Mouse (Mus musculus): ENCODE measurements at regions not wholly inside any gene's neighbourhood (a gene's known extent, or its start where the extent isn't known, plus 50 kb on each side); places are given as distances from the start of the nearest gene placed in this dataset.

DNA sequence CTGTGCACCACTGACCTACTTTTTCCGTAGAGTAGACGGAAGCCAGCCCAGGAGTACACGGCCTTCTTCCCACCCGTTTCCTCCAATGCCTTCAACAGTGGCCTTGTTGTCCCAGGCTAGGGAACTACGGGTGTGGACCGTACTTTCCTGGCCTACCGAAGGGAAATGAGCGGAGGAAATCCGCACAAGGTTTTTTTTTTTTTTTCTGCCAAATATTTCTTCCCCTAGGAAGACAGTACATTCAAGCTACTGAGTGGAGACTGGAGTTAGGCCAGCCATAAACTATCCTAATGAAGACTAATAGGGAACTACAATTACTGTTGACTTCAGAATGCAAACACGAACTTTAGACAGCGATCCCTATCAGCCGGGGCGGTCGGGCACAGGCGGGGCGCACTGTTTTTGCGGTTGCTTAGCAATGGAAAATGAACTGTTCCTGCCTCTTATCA lies 177.3 kb downstream of the Ttc8 start:
- DNase-seq: peak; percentile 55

DNA sequence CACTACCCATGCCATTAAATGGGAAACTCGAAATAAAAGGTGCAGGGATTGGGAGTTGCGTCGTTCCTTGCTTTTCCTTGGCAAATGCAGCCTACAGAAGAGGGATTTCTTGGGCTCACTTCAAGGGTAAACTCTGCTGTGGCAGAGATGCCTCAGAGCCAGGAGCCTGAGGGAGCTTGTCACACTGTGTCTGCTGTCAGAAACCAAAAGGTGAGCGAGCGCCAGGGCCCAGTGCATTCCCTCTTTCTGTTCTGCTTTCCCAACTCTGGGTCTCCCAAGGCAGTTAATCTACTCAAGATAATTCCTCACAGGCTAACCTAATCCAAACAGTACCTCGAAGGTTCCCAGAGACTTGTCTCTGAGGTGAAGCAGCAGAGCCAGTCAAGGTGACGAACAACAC lies 179.5 kb downstream of the Ttc8 start:
- no peak for DNase-seq

DNA sequence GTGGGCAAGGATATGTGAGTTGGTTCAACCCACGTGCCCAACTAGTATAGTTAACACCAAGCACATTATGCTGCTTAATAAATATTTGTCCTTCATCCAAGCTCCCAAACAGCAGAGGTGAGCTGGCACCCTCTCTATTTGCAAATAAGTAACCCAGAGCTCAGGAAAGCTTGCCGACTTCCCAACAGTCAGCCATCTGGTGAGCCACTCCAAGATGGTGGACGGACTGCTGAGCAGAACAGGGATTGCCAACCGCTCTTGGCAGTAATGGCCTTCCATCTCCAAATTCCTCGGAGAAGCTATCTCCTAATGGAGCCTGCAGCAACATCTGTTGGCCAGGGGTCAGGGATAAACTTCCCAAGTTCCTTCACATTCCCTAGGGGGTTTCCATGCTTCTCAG lies 188.2 kb downstream of the Ttc8 start:
- DNase-seq: no peak

DNA sequence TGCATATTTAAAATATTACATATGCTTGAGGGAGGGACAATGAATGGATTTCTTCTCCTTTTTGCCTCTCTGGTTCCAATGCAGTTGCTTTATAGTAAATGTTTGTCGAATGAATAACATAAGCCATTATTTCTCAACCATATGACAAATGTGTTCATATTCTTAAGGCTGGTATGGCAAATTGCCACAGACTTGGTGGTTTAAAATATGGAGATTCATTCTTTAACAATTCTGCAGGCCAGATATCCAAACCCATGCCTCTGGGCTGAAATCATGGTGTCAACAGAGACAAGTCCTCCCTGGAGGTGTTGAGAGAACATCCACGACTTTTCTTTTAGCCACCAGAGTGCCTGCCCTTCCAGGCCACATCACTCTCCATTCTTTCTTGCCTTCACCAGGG lies 193.4 kb downstream of the Ttc8 start:
- no peak for DNase-seq

DNA sequence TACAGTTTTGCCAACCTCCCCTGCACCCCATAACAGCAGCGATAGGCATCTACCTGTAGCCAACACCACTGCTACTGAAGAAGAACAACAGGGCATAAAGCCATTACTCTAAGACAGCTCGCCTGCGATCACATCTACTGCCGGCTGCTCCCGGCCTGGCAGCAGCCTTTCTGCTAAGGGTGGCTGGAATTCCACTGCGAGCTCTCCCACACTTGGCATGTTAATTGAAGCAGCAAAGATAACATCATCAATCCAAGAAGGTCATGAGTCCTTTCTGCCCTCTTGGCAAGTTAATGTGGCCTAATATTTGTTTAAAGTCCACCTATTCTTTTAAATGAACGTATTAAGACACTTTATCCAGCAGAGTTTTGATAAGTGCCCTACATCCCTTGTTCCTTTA lies 196.1 kb downstream of the Ttc8 start:
- no peak for DNase-seq

DNA sequence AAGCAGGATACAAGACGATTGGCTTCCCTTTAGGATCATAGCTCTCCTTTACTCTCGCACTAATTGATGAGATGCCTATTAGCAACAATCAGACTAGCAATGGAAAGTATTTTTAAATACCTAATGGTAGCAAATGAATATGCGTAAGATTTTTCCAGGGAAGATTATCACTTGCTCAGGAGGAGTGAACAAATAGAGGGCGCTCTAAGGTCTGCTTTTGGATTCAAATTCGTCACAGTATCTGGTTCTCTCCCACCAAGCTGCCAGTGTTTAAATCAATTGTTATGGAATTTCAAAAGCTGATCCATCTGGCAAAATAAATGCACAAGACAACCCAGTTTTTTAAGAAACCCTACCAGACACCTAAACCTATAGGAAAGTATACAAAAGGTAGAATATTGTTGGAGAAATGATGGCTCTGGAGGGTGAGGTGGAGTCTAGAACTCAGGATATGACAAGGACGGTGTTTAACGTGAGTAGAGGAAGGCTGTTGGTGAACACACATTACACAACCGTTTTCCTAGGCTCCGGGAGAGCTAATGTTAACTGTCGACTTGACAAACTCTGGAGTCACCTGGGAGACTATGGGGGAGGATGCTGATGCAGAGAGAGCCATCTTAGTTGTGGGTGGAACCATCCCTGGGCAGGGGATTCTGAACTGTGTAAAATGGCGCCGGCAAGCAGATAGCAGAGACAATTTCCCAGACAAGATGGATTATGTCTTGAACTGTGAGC lies 198.2 kb downstream of the Ttc8 start:
- DNase-seq: no peak

DNA sequence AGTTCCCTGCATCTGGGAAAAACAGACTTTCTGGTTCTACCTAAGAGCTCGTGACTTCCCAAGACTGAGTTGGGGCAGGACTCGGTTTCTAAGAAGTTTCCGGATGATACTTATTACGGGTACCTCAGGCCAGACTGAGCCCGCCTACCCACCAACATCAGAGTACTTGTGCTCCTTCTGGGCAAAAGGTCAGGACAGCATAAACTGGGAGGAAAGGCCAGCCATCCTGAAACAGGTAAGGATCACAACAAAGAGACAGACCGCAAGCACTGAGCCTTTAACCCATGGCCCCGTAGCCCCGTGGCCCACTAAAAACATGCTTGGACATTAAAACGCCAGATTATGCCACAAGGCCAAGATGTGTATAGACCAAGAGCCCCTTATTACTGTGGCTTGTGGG lies 199.6 kb downstream of the Ttc8 start:
- no peak for DNase-seq

DNA sequence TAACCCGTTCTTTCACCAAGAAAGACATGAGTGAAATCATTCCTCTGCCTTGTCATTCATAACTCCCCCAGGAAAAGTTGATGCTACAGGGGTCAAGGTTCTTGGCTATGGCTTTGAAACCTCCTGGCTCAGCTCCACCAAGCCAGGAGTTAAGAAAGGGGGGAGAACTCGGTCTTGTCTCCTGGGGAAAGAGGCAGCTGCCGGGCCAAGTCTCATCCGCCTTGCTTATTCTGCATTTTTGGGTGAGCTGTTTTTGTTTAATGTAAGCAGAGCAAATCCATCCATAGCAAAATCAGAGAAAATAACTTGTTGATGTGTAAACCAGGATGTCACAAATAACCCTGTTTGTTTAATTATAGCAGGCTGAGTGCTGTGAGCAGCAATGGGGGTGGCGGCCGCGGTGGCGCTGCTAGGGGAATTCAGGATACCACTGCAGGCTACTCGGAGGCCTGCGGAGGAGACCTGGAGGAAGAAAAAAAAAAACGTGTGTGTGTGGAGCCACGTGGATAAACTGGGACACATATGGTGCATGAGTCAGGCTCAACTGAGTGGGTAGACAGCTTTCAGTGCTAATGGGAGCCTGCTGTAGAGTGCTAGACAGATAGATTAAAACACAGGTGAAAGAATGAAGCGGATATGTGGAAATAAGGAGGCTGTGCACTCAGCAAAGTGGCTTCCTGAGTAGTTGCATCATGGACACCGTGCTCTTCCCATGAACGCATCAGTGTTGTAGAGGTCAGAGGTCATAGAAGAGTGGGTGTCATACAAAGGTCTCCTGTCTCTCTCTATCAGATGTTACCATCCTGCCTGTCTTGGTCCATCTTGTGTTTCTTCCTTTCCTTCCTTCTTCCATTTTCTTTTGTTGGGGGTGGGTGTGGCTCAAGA lies 203.5 kb downstream of the Ttc8 start:
- DNase-seq: peak; percentile 12

DNA sequence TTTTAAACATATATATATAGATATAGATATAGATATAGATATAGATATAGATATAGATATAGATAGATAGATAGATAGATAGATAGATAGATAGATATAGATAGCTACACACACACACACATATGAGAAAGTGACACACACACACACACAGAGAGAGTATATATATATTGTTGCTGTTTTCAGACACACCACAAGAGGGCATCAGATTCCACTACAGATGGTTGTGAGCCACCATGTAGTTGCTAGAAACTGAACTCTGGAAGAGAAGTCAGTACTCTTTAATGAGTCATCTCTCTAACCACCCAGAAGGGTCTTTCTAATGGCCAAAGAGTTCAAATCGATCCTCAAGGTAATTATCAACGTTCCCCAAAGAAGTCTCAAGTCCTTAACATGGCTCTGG lies 205.8 kb downstream of the Ttc8 start:
- no peak for DNase-seq

Data from lung, postnatal 10 days (tissue).